Mouse (Mus musculus) C2C12 (cell line): ENCODE data around the gene Ankrd24. TPM values are rescaled to one million over a fixed set of nuclear protein-coding genes. Genes with fewer than 3 reads are reported as not detected.
A peak's percentile ranks its signal among the peaks of the same experiment; 100 is the strongest.

Experiments
- H3K27me3 ChIP-seq: one replicate; pipeline ENCODE4 v1.6.1; 2011; ENCODE audit not compliant: control insufficient read depth, insufficient read depth, insufficient read length
- H3K36me3 ChIP-seq: one replicate; pipeline ENCODE4 v1.6.1; 2011; ENCODE audit not compliant: control insufficient read depth, insufficient read depth
- H3K4me3 ChIP-seq: one replicate; pipeline ENCODE4 v1.5.1; 2011; ENCODE audit warnings: mild to moderate bottlenecking, control low read depth; ENCODE audit not compliant: poor library complexity, insufficient read depth, severe bottlenecking
- H3K79me2 ChIP-seq: one replicate; pipeline ENCODE4 v1.6.1; 2011; ENCODE audit not compliant: control insufficient read depth, insufficient read depth
- H3K79me3 ChIP-seq: one replicate; pipeline ENCODE4 v1.6.1; 2011; ENCODE audit warnings: low read depth, control low read depth
- H3ac ChIP-seq: one replicate; pipeline ENCODE3; 2011; ENCODE audit warnings: low read depth; ENCODE audit not compliant: control insufficient read depth, insufficient read length
- CEBPB ChIP-seq: IDR thresholded peaks from one replicate; pipeline ENCODE4 v1.6.1; 2011; ENCODE audit warnings: low read depth, mild to moderate bottlenecking, control low read depth, moderate library complexity
- CTCF ChIP-seq: IDR thresholded peaks from one replicate; pipeline ENCODE4 v1.5.1; 2011; ENCODE audit not compliant: control insufficient read depth, insufficient read depth, insufficient read length
- FOSL1 ChIP-seq: IDR thresholded peaks from one replicate; pipeline ENCODE4 v1.8.0; 2011; ENCODE audit warnings: mild to moderate bottlenecking, low read length; ENCODE audit not compliant: poor library complexity, insufficient read depth, severe bottlenecking
- MAX ChIP-seq: IDR thresholded peaks from one replicate; pipeline ENCODE4 v1.6.1; 2011; ENCODE audit warnings: mild to moderate bottlenecking, control low read depth
- MYOD1 ChIP-seq: IDR thresholded peaks from one replicate; pipeline ENCODE4 v1.6.1; 2011; ENCODE audit warnings: low read depth; ENCODE audit not compliant: control insufficient read depth, insufficient read length
- MYOG ChIP-seq: IDR thresholded peaks from one replicate; pipeline ENCODE4 v1.6.1; 2011; ENCODE audit not compliant: control insufficient read depth, insufficient read length; ENCODE audit errors: extremely low read depth
- USF1 ChIP-seq: IDR thresholded peaks from one replicate; pipeline ENCODE4 v1.6.1; 2011; ENCODE audit warnings: low read depth, mild to moderate bottlenecking, control low read depth, moderate library complexity
- polyA plus RNA-seq: library from polyadenylated mRNA; unstranded; fragments of >200 nt; fragmentation: generic; extraction: Trizol; gene quantifications from one replicate; pipeline ENCODE4 v1.2.1, GENCODE M21; 2012; ENCODE audit warnings: missing spikeins

The Ankrd24 gene
- polyA plus RNA-seq, 1 experiment, result 8.5 TPM

GRCm38 (mm10) chr10:81598342-81598741 lies 30.0 kb upstream of the Ankrd24 start:
- no peak for TF ChIP-seq FOSL1
- no peak for TF ChIP-seq MYOD1
- TF ChIP-seq MYOG, result no peak
- TF ChIP-seq CEBPB, result no peak
- no peak for TF ChIP-seq CTCF
- no peak for TF ChIP-seq USF1
- TF ChIP-seq MAX, result no peak
- no peaks in the 10 kb centered on the region for H3K27me3 ChIP-seq
- H3K79me3 ChIP-seq, result no peaks in the 10 kb centered on the region
- no peaks in the 10 kb centered on the region for H3K79me2 ChIP-seq
- no peak overlapping the region for H3K4me3 ChIP-seq
- H3K36me3 ChIP-seq, result no peaks in the 10 kb centered on the region
- H3ac ChIP-seq, result no peak overlapping the region

GRCm38 (mm10) chr10:81598871-81599270 lies 29.5 kb upstream of the Ankrd24 start:
- no peaks in the 10 kb centered on the region for H3K27me3 ChIP-seq
- H3K36me3 ChIP-seq, result no peaks in the 10 kb centered on the region
- no peaks in the 10 kb centered on the region for H3K79me2 ChIP-seq
- TF ChIP-seq MAX (no peak), FOSL1 (no peak), CEBPB (no peak), CTCF (no peak), USF1 (no peak), MYOG (no peak)
- no peak overlapping the region for H3K4me3 ChIP-seq
- H3K79me3 ChIP-seq, result no peaks in the 10 kb centered on the region
- H3ac ChIP-seq, result no peak overlapping the region

GRCm38 (mm10) chr10:81599630-81600029 lies 28.7 kb upstream of the Ankrd24 start:
- no peaks in the 10 kb centered on the region for H3K27me3 ChIP-seq

GRCm38 (mm10) chr10:81600096-81600495 lies 28.2 kb upstream of the Ankrd24 start:
- TF ChIP-seq CEBPB (no peak), MYOG (no peak), FOSL1 (no peak), CTCF (no peak), MYOD1 (no peak), MAX (no peak), USF1 (no peak)
- H3K79me2 ChIP-seq, result no peaks in the 10 kb centered on the region
- no peaks in the 10 kb centered on the region for H3K27me3 ChIP-seq
- no peaks in the 10 kb centered on the region for H3K79me3 ChIP-seq
- no peaks in the 10 kb centered on the region for H3K36me3 ChIP-seq
- no peak overlapping the region for H3K4me3 ChIP-seq
- no peak overlapping the region for H3ac ChIP-seq

More at GRCm38 (mm10) chr10:81599630-81600029, 28.7 kb upstream of the Ankrd24 start:
- Histone ChIP-seq H3ac (no peak overlapping the region), H3K79me3 (no peaks in the 10 kb centered on the region), H3K4me3 (no peak overlapping the region), H3K36me3 (no peaks in the 10 kb centered on the region), H3K79me2 (no peaks in the 10 kb centered on the region)
- no peak for TF ChIP-seq CTCF
- TF ChIP-seq MYOG, result no peak
- TF ChIP-seq CEBPB, result no peak
- no peak for TF ChIP-seq MYOD1
- TF ChIP-seq MAX, result no peak
- TF ChIP-seq FOSL1, result no peak
- TF ChIP-seq USF1, result no peak

GRCm38 (mm10) chr10:81600738-81601203 lies 27.6 kb upstream of the Ankrd24 start, which contains the start of gene Tle6:
Gene Tle6, minus strand, starts transcription at chr10:81601073.
- Histone ChIP-seq H3K79me3 (no peaks in the 10 kb centered on the region), H3K4me3 (no peak within 1 kb of the TSS), H3K79me2 (no peaks in the 10 kb centered on the region), H3K27me3 (no peaks in the 10 kb centered on the region), H3ac (no peak within 1 kb of the TSS), H3K36me3 (no peaks in the 10 kb centered on the region)
- TF ChIP-seq USF1, result peak; percentile 79
- TF ChIP-seq CTCF, result no peak
- TF ChIP-seq MAX, result no peak
- no peak for TF ChIP-seq FOSL1
- TF ChIP-seq MYOG, result no peak

GRCm38 (mm10) chr10:81601396-81601905 lies 26.9 kb upstream of the Ankrd24 start:
- Histone ChIP-seq H3K79me2 (no peaks in the 10 kb centered on the region), H3ac (no peak overlapping the region), H3K36me3 (no peaks in the 10 kb centered on the region), H3K27me3 (no peaks in the 10 kb centered on the region), H3K79me3 (no peaks in the 10 kb centered on the region), H3K4me3 (no peak overlapping the region)
- TF ChIP-seq USF1 (no peak), CTCF (no peak), MYOD1 (no peak), MYOG (no peak), MAX (no peak), CEBPB (no peak), FOSL1 (no peak)
